Mouse (Mus musculus): ENCODE measurements around the gene Fam49a. TPM values are rescaled to one million over a fixed set of nuclear protein-coding genes. Genes with fewer than 3 reads are reported as not detected.

Fam49a gene
- total RNA-seq, 2 experiments from 2014 or later = 17.6 to 19.0 TPM

- DNase-seq = no peak
These were observed 8.6 kb downstream of the Fam49a start for GRCm38 (mm10) chr12:12270495-12270894.

- peak; percentile 54 for DNase-seq
These were observed 12.2 kb downstream of the Fam49a start for GRCm38 (mm10) chr12:12274115-12274514.

DNA sequence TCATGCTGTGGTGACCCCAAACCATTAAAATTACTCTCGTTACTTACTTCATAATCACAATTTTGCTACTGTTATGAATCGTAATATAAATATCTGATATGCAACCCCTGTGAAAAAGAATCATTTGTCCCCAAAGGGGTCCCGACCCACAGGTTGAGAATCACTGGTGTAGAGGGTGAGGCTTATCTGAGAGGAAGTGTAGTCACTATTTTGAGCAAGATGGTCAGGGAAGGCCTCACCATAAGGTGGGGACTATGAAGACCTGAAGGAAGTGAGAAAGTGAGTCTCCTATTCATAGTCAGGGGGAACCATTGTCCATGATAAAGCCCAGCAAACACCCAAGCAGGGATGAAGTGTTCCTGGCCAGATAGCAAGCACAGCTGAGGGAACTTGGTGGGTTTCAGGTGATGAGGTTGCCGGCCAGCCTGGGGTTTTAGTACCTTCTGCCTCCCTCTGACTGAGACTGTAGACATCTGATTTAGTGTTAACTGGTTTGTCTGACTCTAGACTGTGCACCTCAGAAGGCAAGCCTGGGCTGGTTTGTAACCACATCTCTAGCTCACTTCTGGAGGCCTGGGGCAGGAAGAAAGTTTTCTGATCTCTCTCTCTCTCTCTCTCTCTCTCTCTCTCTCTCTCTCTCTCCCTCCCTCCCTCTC is 13.3 kb downstream of the Fam49a start:
- no peak for DNase-seq

DNA sequence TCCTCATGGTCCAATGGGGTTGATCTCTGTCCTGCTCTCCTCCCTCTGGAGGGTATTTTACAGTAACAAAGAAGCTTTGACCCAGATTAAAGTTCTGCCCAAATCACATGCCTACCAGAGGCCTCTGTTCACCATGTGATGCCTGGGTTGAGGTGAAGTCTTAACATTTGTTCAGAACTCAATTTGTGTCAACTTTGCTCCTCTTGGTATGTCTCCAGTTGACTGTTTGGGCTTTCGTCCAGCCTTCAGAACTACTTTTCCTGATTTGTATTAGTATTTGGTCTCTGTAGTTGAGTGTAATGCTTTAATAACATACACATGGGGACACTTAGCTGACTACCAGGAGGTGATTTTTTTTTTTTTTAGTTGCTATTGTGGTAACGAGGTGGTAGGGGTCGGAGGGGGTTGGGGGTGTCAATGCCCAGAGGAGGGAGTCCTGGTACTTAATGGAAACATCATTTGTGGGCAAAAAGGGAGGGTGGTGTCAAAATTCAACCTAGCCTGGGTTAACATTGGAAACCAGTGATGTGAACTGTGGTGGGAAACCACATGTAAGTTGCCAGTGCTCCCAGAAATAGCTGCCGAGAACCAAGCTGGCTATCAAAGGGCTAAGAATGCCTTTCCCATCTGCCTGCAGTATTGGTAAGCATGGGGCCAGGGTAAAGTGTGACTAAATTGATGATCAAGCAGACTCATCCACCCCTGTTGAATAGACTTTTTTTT is 16.0 kb downstream of the Fam49a start:
- DNase-seq = no peak

GRCm38 (mm10) chr12:12278464-12278872 is 16.5 kb downstream of the Fam49a start:
- DNase-seq = no peak

GRCm38 (mm10) chr12:12283702-12284288 is 21.9 kb downstream of the Fam49a start:
- no peak for DNase-seq

- DNase-seq = no peak
These were observed 22.6 kb downstream of the Fam49a start for GRCm38 (mm10) chr12:12284521-12284920.

GRCm38 (mm10) chr12:12287131-12287786 is 25.3 kb downstream of the Fam49a start:
- no peak for DNase-seq

- DNase-seq = no peak
These were observed 25.8 kb downstream of the Fam49a start for GRCm38 (mm10) chr12:12287787-12288132.

GRCm38 (mm10) chr12:12288586-12288985 is 26.6 kb downstream of the Fam49a start:
- no peak for DNase-seq

DNA sequence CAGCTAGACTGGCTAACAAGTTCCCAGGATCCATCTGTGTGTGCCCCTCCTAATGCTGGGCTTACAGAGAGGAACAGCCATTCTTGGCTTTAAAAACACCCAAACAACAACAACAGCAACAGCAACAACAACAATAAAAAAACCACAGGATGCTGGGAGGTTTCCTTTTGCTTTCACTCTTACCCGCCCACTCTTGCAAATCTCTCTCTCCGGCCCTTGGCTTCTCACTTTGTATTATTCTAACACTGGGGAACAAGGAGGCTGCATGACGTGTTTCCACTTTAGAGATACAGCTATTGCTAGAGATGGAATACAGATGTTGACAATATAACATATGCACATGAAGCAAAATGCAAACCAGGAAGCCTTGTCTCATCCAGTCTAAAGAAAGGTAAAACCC is 27.7 kb downstream of the Fam49a start:
- DNase-seq = no peak

DNA sequence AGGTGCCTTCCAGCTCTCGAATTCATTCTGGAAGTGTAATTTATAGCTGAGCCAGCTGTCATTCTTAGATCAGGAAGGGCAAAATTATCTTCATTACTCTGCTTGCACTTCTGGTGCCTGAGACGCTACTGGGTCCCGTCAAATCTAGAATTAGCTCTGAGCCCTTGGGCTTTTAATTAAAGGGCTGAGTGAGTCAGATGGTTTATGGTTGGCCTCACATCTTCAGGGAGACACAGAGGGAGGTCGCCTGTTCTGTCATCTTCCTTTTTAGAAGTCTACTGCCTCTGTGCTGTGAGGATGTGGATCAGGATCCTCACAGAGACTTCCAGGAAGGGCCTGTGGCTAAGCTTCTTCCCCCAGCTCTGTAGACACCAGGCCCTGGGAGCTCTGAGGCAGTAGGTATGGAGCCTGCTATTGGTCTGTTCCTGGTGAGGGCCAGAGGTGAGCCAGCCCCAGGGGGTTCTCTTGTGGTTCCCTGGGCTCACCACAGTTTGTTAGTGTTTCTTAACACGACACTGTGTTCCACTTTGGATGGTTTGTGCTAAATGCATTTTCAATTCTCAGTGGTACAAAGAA is 30.2 kb downstream of the Fam49a start:
- no peak for DNase-seq

- DNase-seq = no peak
These were observed 32.6 kb downstream of the Fam49a start for GRCm38 (mm10) chr12:12294380-12295171.

GRCm38 (mm10) chr12:12298451-12298850 is 36.5 kb downstream of the Fam49a start:
- DNase-seq = no peak

DNA sequence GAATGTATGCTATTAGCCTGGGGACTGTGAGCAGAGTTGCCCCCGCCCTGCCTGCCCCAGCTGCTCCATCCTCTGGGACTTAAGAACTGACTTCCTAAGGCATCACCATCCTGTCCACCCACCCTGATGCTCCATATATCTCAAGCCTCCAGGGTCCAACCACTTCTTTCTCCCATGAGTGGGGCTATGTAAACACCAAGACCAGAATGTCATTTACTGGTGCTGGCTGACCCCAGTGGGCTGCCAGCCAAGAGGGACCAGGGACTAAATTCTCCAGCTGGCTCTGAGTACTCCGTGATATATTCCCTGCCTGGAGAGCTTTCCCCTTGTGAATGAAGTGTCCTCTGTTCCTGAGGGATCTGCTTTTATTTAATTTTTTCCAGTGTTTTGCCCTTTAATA is 37.4 kb downstream of the Fam49a start:
- DNase-seq = peak; percentile 29

DNA sequence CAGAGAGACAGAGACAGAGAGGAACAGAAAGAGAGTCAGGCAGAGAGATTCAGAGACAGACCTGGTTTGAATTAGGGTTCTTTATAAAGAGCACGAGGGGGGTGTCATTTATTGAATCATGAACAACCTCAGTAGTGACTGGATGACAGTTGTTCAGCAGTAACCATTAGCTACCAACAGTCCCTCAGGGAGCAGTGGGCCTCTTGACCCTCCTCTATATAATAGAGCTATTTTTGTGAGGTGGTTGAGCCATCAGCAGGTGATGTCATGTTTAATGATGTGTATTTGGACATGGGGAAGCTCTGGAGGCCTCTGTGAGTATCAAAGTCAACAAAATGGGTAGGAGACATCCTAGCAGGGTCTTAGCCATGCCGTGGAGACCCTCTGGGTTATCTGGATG is 39.2 kb downstream of the Fam49a start:
- DNase-seq = no peak

DNA sequence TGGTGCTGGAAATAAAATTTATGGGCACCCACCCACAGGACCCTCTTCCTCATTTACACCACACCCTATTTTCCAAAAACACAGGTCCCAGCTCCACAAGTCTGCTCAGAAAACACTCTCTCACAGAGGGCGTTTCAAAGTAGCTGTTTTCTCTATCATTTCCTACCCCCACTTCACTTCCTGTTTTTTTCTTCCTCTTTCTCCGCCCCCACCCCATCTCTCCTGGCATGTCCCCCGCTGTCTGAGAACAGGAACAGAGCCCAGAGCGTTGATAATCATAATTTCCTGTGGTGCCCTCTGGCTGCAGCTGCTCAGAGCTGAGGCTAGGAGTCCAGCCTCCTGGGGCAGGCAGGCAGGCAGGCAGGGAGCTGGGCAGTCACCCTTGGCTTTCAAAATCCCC is 39.9 kb downstream of the Fam49a start:
- DNase-seq = peak; percentile 56

DNA sequence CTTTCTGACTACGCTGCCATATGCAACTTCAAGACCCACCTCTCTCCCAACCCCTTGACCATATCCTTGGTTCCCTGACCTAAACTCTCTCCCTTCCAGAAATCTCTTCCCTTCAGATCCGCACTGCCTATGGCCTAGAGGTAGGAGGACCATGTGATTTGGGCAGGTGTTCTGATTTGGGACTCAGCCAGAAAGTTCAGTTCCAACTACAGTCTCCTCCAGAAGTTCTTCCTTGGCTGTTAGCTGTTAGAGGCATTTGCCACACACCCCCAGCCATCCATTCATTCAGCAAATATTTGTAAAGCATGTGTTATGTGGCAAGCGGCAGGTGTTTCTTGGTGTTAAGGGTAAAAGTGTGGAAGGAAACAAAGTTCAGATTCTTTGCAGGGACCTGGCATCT is 44.3 kb downstream of the Fam49a start:
- no peak for DNase-seq

- DNase-seq = no peak
These were observed 44.9 kb downstream of the Fam49a start for GRCm38 (mm10) chr12:12306814-12307213.

DNA sequence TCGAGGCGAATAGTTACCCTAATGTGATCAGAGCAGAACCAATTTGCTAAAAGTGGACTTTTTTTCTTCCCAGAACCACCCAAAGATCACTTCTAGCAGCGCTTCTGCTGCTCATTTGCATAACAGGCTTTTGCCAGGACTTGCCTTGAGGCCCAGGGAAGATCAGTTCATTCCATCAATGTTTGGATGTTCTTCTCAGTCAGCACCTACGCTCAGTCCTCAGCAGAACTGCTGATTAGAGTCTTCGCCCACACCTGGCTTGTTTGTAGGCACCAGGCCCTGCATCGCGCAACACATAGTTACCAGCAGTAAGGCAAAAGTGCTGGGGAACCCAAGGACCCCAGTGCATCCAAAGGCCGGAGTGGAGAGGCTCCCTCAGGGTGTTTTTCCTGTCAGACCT is 45.3 kb downstream of the Fam49a start:
- no peak for DNase-seq

- peak; percentile 21 for DNase-seq
These were observed 51.5 kb downstream of the Fam49a start for GRCm38 (mm10) chr12:12313437-12313836.

- no peak for DNase-seq
These were observed 52.0 kb downstream of the Fam49a start for GRCm38 (mm10) chr12:12313919-12314318.
